ENCODE assay signal across 1 mouse cellular context in genomic region chrX:75402668-75403067, GRCm38 (mm10).
A peak's percentile ranks its signal among the peaks of the same experiment; 100 is the strongest.
TF ChIP-seq lines count a peak whose summit lies in the region.

No protein-coding gene starts in this region.

TF ChIP-seq in MEL, 35 proteins besides CTCF, POLR2A, EP300 and RAD21 (continued from another document):
- TF ChIP-seq GATA1 (IDR thresholded peaks at IDR 0.05; ENCODE audit: low read depth, low read length) (peak; percentile 78), TCF12 (IDR thresholded peaks at IDR 0.05; ENCODE audit: low read depth, low read length) (peak; percentile 89), POLR2AphosphoS2 (IDR thresholded peaks at IDR 0.05; ENCODE audit: low read length) (no peak), ZNF384 (IDR thresholded peaks at IDR 0.05; ENCODE audit: low read depth, low read length) (peak; percentile 85), TBP (IDR thresholded peaks at IDR 0.05; ENCODE audit: low read depth, low read length) (no peak), ETS1 (IDR thresholded peaks at IDR 0.05; ENCODE audit: low read depth, low read length) (peak; percentile 81), SIN3A (IDR thresholded peaks at IDR 0.05; ENCODE audit: low read length) (0 out of 2 replicates have a peak, but pooled peaks have one; percentile 12), TAL1 (IDR thresholded peaks at IDR 0.05; ENCODE audit: low read length) (peak; percentile 93), MXI1 (IDR thresholded peaks at IDR 0.05; ENCODE audit: low read depth, low read length) (no peak), E2F4 (IDR thresholded peaks at IDR 0.05; ENCODE audit: borderline replicate concordance, low read depth, low read length) (no peak)
TF ChIP-seq in MEL: peak in this region for 7.
